Mouse (Mus musculus): ENCODE results near the gene Gnai3. TPM values are rescaled to one million over a fixed set of nuclear protein-coding genes. Genes with fewer than 3 reads are reported as not detected.

The Gnai3 gene
- polyA plus RNA-seq, 1 experiment from 2014 or later = 146 TPM

DNA sequence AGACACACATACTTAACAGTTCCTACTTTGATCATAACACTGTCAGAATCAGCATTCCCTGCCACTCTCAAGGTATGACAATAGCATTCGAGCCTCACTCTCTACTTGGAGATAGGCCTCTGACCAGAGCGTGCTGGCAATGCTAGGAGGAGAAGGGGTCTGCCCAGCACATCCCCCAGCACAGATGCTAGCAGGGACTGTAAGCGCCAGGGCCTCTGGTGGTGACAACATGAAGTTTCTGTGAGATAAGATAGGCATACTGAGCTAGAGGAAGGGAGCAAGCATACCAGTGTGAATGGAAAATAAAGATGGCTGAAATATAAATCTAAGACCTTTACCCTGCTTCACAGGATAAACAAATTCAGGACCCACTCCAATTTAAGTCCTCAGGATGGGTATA is 40.7 kb downstream of the Gnai3 start:
- Histone ChIP-seq H3K4me2 (0 out of 2 replicates have a peak overlapping the region, but pooled peaks have one; percentile 15), H3K36me3 (ENCODE audit: control insufficient read depth, insufficient read depth, low read length) (peaks cover 11% of the 10 kb centered on the region; the same call in 1 of the 2 replicates), H3K9ac (ENCODE audit: low read depth, low read length) (0 out of 2 replicates have a peak overlapping the region, but pooled peaks have one; percentile 1), H3K27ac (ENCODE audit: low read depth, low read length) (0 out of 2 replicates have a peak overlapping the region, but pooled peaks have one; percentile 8), H3K9me3 (ENCODE audit: control insufficient read depth, low read length) (no peaks in the 10 kb centered on the region), H3K4me1 (replicated peaks; ENCODE audit: control insufficient read depth, insufficient read depth, low read length) (peaks cover 21% of the 10 kb centered on the region), H3K27me3 (replicated peaks; ENCODE audit: control insufficient read depth, insufficient read depth, low read length) (no peaks in the 10 kb centered on the region), H3K4me3 (ENCODE audit: low read depth, low read length) (no peak overlapping the region)
- DNase-seq (ENCODE audit: low spot score) (no peak), ATAC-seq (replicated peaks; ENCODE audit: low FRiP score) (peak; percentile 96)
- WGBS = 33% methylated on average over 3 of the region's 3 CpGs

DNA sequence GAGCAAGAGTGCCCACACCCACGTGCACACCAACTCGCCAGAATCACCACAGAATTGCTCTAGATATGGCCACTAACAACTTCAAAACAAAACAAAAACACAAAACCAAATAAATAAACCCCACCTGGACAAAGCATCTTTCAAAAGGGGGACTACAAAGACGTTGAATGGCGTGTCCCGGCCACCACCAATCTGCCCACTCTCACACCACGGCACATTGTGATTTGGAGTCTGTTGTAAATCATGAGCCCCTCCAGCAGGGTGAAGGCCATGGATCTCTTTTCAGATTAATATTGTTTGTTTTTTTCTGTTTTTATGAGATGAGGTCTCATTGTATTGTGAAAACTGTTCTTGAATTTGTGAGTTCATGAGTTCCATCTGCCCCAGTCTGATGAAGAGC is 43.9 kb downstream of the Gnai3 start:
- H3K36me3 ChIP-seq (ENCODE audit: control insufficient read depth, insufficient read depth, low read length) = no peaks in the 10 kb centered on the region
- no peaks in the 10 kb centered on the region for H3K9me3 ChIP-seq (ENCODE audit: control insufficient read depth, low read length)
- no peak overlapping the region for H3K4me2 ChIP-seq
- peaks cover 45% of the 10 kb centered on the region for H3K4me1 ChIP-seq (replicated peaks; ENCODE audit: control insufficient read depth, insufficient read depth, low read length)
- ATAC-seq (replicated peaks; ENCODE audit: low FRiP score) = no peak
- H3K9ac ChIP-seq (ENCODE audit: low read depth, low read length) = no peak overlapping the region
- H3K27ac ChIP-seq (ENCODE audit: low read depth, low read length) = no peak overlapping the region
- no peak overlapping the region for H3K4me3 ChIP-seq (ENCODE audit: low read depth, low read length)
- no peak for DNase-seq (ENCODE audit: low spot score)
- H3K27me3 ChIP-seq (replicated peaks; ENCODE audit: control insufficient read depth, insufficient read depth, low read length) = no peaks in the 10 kb centered on the region
- WGBS = 92% methylated on average over 6 of the region's 6 CpGs

DNA sequence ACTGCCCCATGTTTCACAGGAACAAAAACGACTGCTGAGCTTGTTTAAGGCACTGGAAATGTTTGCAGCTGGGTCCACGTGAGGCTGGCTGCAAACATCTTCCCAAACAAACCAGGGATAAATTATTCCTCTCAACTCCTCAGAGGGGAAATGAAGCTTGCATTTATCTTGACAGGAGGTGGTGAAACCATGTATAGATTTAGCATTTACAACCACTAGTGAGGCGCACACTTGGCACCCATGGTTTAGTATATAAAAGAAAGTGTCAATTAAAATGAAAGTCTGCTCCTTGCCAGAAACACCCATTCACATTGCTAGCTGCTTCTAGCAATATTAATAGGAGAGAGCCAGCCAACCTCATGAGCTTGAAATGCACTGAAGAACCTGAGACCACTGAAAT is 44.4 kb downstream of the Gnai3 start:
- Histone ChIP-seq H3K27ac (ENCODE audit: low read depth, low read length) (no peak overlapping the region), H3K4me1 (replicated peaks; ENCODE audit: control insufficient read depth, insufficient read depth, low read length) (peaks cover 42% of the 10 kb centered on the region), H3K27me3 (replicated peaks; ENCODE audit: control insufficient read depth, insufficient read depth, low read length) (no peaks in the 10 kb centered on the region), H3K4me2 (no peak overlapping the region), H3K4me3 (ENCODE audit: low read depth, low read length) (no peak overlapping the region), H3K9me3 (ENCODE audit: control insufficient read depth, low read length) (no peaks in the 10 kb centered on the region), H3K36me3 (ENCODE audit: control insufficient read depth, insufficient read depth, low read length) (no peaks in the 10 kb centered on the region), H3K9ac (ENCODE audit: low read depth, low read length) (no peak overlapping the region)
- 60% methylated on average over 3 of the region's 3 CpGs for WGBS
- ATAC-seq (replicated peaks; ENCODE audit: low FRiP score) (no peak), DNase-seq (ENCODE audit: low spot score) (peak; percentile 8)

DNA sequence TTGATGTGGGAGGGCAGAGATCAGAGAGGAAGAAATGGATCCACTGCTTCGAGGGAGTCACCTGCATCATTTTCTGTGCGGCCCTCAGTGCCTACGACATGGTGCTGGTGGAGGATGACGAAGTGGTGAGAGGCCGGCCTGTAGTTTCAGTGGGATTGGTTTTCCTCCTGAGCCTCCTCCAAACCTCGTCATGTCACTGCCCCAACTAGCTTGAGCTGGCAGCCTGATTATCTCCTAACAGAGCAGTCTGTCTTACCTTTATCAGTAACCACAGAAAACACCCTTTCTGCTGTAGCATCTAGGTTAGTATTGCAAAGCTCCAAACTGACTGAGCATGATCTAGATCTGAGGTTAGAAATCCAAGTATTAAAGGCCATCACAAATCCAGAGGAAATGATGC is 47.6 kb downstream of the Gnai3 start:
- Histone ChIP-seq H3K4me2 (peak overlapping the region; percentile 49), H3K27me3 (replicated peaks; ENCODE audit: control insufficient read depth, insufficient read depth, low read length) (no peaks in the 10 kb centered on the region), H3K9me3 (ENCODE audit: control insufficient read depth, low read length) (no peaks in the 10 kb centered on the region), H3K9ac (ENCODE audit: low read depth, low read length) (peak overlapping the region; percentile 37; the same call in 1 of the 2 replicates), H3K36me3 (ENCODE audit: control insufficient read depth, insufficient read depth, low read length) (no peaks in the 10 kb centered on the region), H3K27ac (ENCODE audit: low read depth, low read length) (peak overlapping the region; percentile 90), H3K4me3 (ENCODE audit: low read depth, low read length) (no peak overlapping the region), H3K4me1 (replicated peaks; ENCODE audit: control insufficient read depth, insufficient read depth, low read length) (peaks cover 53% of the 10 kb centered on the region)
- no peak for DNase-seq (ENCODE audit: low spot score)
- WGBS = 41% methylated on average over 6 of the region's 6 CpGs
- peak; percentile 79 for ATAC-seq (replicated peaks; ENCODE audit: low FRiP score)

DNA sequence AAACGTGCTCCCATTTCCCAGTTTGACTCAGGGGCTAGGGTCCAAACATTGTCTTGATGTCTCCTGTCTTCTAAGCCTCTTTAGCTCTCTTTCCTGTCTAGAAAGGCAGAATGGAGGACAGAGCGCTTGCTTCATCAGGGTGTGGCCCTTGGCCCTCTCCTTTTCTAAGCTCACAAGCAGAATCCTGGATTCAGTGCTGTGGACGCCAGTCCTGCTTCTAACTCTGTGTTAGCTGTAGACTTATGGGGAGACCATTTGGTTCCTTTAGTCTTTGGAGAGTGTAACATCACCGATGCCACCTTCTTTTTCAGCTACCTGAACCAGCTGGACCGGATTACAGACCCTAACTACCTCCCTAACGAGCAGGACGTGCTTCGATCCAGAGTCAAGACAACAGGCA is 48.3 kb downstream of the Gnai3 start:
- WGBS = 81% methylated on average over 8 of the region's 8 CpGs
- peak overlapping the region; percentile 37; the same call in 1 of the 2 replicates for H3K9ac ChIP-seq (ENCODE audit: low read depth, low read length)
- DNase-seq (ENCODE audit: low spot score) (no peak), ATAC-seq (replicated peaks; ENCODE audit: low FRiP score) (no peak)
- peak overlapping the region; percentile 90 for H3K27ac ChIP-seq (ENCODE audit: low read depth, low read length)
- peaks cover 53% of the 10 kb centered on the region for H3K4me1 ChIP-seq (replicated peaks; ENCODE audit: control insufficient read depth, insufficient read depth, low read length)
- H3K4me3 ChIP-seq (ENCODE audit: low read depth, low read length) = no peak overlapping the region
- H3K27me3 ChIP-seq (replicated peaks; ENCODE audit: control insufficient read depth, insufficient read depth, low read length) = no peaks in the 10 kb centered on the region
- no peaks in the 10 kb centered on the region for H3K36me3 ChIP-seq (ENCODE audit: control insufficient read depth, insufficient read depth, low read length)
- H3K9me3 ChIP-seq (ENCODE audit: control insufficient read depth, low read length) = no peaks in the 10 kb centered on the region
- peak overlapping the region; percentile 49 for H3K4me2 ChIP-seq

DNA sequence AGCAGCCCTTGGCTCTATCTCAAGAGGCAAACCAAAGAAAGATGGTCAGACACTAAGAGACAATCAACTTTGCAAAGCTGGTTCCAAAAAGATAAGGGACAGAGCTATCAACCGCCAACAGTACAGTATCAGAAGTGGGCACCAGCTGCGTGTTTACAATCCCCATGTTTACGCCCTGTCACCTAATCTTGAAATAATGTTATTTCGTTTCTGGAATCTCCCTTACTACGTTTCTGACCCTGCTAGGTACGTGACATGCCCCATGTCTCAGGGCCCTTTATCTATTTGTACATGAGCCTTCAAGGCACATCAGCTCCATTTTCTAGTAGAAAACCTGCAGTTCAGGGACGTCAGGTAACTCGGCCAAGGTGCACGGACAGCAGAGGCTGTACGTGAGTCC is 49.2 kb downstream of the Gnai3 start:
- DNase-seq (ENCODE audit: low spot score) (peak; percentile 64), ATAC-seq (replicated peaks; ENCODE audit: low FRiP score) (peak; percentile 94)
- Histone ChIP-seq H3K9ac (ENCODE audit: low read depth, low read length) (peak overlapping the region; percentile 35; the same call in 1 of the 2 replicates), H3K27me3 (replicated peaks; ENCODE audit: control insufficient read depth, insufficient read depth, low read length) (no peaks in the 10 kb centered on the region), H3K36me3 (ENCODE audit: control insufficient read depth, insufficient read depth, low read length) (no peaks in the 10 kb centered on the region), H3K4me2 (peak overlapping the region; percentile 63), H3K4me3 (ENCODE audit: low read depth, low read length) (0 out of 2 replicates have a peak overlapping the region, but pooled peaks have one; percentile 8), H3K4me1 (replicated peaks; ENCODE audit: control insufficient read depth, insufficient read depth, low read length) (peaks cover 53% of the 10 kb centered on the region), H3K27ac (ENCODE audit: low read depth, low read length) (peak overlapping the region; percentile 90), H3K9me3 (ENCODE audit: control insufficient read depth, low read length) (no peaks in the 10 kb centered on the region)
- WGBS = 39% methylated on average over 10 of the region's 10 CpGs

DNA sequence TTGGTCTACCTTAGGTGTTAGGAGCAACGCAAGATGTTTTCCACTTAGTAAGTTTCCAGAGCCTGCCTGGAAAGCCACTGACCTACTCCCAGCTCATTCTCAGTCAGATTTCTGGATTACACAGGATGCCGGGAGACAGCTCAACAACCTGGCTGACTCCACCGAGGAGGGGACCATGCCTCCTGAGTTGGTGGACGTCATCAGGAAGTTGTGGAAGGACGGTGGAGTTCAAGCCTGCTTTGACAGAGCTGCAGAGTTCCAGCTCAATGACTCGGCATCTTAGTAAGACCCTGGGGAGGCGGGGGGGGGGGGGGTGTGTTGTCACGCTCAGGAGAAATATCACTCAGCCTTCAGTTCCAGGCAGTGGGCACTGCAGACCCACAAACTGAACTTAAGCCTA is 49.7 kb downstream of the Gnai3 start:
- no peaks in the 10 kb centered on the region for H3K9me3 ChIP-seq (ENCODE audit: control insufficient read depth, low read length)
- peak overlapping the region; percentile 64 for H3K9ac ChIP-seq (ENCODE audit: low read depth, low read length)
- no peaks in the 10 kb centered on the region for H3K27me3 ChIP-seq (replicated peaks; ENCODE audit: control insufficient read depth, insufficient read depth, low read length)
- DNase-seq (ENCODE audit: low spot score) (no peak), ATAC-seq (replicated peaks; ENCODE audit: low FRiP score) (peak; percentile 66)
- no peaks in the 10 kb centered on the region for H3K36me3 ChIP-seq (ENCODE audit: control insufficient read depth, insufficient read depth, low read length)
- peak overlapping the region; percentile 90 for H3K27ac ChIP-seq (ENCODE audit: low read depth, low read length)
- H3K4me2 ChIP-seq = peak overlapping the region; percentile 63
- 43% methylated on average over 8 of the region's 8 CpGs for WGBS
- peak overlapping the region; percentile 8; the same call in 1 of the 2 replicates for H3K4me3 ChIP-seq (ENCODE audit: low read depth, low read length)
- peaks cover 53% of the 10 kb centered on the region for H3K4me1 ChIP-seq (replicated peaks; ENCODE audit: control insufficient read depth, insufficient read depth, low read length)

DNA sequence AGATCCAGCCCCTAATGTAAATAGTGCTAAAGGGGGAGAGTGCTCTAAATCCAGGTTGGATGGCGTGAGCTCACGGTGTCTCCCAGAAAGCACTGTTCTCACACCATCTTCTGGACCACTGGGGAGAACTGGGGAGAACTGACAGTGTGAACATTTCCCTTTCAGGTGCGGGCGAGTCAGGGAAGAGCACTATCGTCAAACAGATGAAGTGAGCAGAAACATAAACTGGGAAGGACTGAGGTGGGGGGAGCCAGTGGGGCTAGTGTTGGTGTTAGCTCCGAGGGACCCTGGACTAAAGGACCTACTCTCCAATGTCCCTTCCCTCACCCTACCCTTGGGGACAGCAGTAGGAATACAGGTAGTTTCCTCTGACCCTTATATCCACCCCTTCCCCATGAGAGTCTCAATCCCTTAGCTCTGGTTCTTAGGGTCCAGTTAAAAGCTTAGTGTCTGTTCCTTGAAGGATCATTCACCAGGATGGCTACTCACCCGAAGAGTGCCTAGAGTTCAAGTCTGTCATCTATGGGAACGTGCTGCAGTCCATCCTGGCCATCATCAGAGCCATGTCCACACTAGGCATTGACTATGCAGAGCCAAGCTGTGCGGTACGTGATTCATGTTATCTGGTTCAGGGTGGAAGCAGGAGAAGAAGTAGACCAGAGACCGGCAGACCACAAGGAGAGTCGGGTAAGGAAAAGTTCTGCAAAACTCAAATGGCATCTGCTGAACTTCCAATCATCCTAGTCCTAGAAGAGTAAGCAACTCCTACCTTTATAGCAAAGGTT is 50.8 kb downstream of the Gnai3 start:
- WGBS = 77% methylated on average over 12 of the region's 12 CpGs
- Histone ChIP-seq H3K4me2 (peak overlapping the region; percentile 63; the same call in 1 of the 2 replicates), H3K4me3 (ENCODE audit: low read depth, low read length) (no peak overlapping the region), H3K27me3 (replicated peaks; ENCODE audit: control insufficient read depth, insufficient read depth, low read length) (no peaks in the 10 kb centered on the region), H3K4me1 (replicated peaks; ENCODE audit: control insufficient read depth, insufficient read depth, low read length) (peaks cover 56% of the 10 kb centered on the region), H3K9me3 (ENCODE audit: control insufficient read depth, low read length) (no peaks in the 10 kb centered on the region), H3K27ac (ENCODE audit: low read depth, low read length) (0 out of 2 replicates have a peak overlapping the region, but pooled peaks have one; percentile 90), H3K36me3 (ENCODE audit: control insufficient read depth, insufficient read depth, low read length) (no peaks in the 10 kb centered on the region), H3K9ac (ENCODE audit: low read depth, low read length) (no peak overlapping the region)
- no peak for DNase-seq (ENCODE audit: low spot score)
- no peak for ATAC-seq (replicated peaks; ENCODE audit: low FRiP score)

DNA sequence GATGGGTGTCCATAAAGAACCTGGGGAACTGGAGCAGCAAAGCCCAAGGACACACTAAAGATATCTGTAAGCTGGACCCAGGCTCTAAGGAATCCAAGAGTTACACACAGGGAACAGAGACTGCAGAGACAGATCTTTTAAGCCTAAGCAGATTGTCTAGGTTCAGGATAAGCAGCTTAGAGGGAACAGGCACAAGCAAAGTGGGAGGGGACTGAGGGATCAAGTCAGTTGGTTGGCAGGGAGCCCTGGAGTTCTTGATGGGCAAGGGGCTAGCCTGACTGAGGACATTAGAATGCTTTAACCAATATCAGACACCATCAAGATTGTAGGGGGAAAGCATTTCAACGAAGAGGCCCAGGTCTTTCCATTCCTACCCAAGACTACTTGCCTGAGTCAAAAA is 51.8 kb downstream of the Gnai3 start:
- no peak overlapping the region for H3K27ac ChIP-seq (ENCODE audit: low read depth, low read length)
- no peak for ATAC-seq (replicated peaks; ENCODE audit: low FRiP score)
- peaks cover 56% of the 10 kb centered on the region for H3K4me1 ChIP-seq (replicated peaks; ENCODE audit: control insufficient read depth, insufficient read depth, low read length)

More for the DNA sequence above, 51.8 kb downstream of the Gnai3 start:
- Histone ChIP-seq H3K9ac (ENCODE audit: low read depth, low read length) (no peak overlapping the region), H3K4me2 (no peak overlapping the region), H3K27me3 (replicated peaks; ENCODE audit: control insufficient read depth, insufficient read depth, low read length) (no peaks in the 10 kb centered on the region), H3K36me3 (ENCODE audit: control insufficient read depth, insufficient read depth, low read length) (no peaks in the 10 kb centered on the region), H3K4me3 (ENCODE audit: low read depth, low read length) (no peak overlapping the region), H3K9me3 (ENCODE audit: control insufficient read depth, low read length) (no peaks in the 10 kb centered on the region)
- no peak for DNase-seq (ENCODE audit: low spot score)
- WGBS = 67% methylated on average over 1 of the region's 1 CpGs

All from liver, embryonic 11.5 days (tissue).